Mouse (Mus musculus): ENCODE data around the gene Nup98. TPM values are rescaled to one million over a fixed set of nuclear protein-coding genes. Genes with fewer than 3 reads are reported as not detected.

Nup98 gene
- polyA plus RNA-seq, 1 experiment: 16.1 TPM

DNA sequence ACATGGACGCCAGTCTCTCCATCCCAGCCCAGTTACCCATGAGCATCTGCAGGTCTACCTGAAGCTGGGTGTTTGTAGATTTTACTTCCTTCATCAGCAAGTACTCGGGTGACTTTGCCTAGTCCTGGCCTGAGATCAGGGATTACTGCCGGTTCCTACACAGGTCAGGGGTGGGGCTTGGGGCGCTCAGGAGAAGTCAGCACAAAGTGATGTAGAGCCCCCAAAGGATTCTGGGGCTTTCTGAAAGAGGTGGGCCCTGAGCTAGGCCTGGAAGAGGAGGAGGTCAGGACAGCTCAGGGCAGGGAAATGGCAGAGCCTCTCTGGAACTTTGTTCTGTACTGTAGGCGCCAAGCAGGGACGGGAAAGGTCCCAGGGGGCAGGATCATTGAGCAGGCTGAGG lies 107.3 kb downstream of the Nup98 start:
- Histone ChIP-seq H3K36me3 (ENCODE audit: control insufficient read depth, insufficient read depth) (no peaks in the 10 kb centered on the region), H3K79me2 (ENCODE audit: control insufficient read depth, insufficient read depth) (no peaks in the 10 kb centered on the region), H3K27me3 (ENCODE audit: control insufficient read depth, insufficient read depth, insufficient read length) (peaks cover 15% of the 10 kb centered on the region), H3K4me2 (ENCODE audit: low read depth) (peak overlapping the region; percentile 68), H3K4me3 (peak overlapping the region; percentile 23), H3ac (ENCODE audit: control insufficient read depth, insufficient read length) (no peak overlapping the region)
- TF ChIP-seq E2F4 (IDR thresholded peaks at IDR 0.05; ENCODE audit: insufficient read depth) (no peak), MYOD1 (IDR thresholded peaks at IDR 0.05; ENCODE audit: control insufficient read depth in 1 of 3, insufficient read length in 2 of 3, low read depth in 2 of 3) (no peak), TCF12 (IDR thresholded peaks at IDR 0.05; ENCODE audit: insufficient read depth, poor library complexity, severe bottlenecking) (no peak), MAX (IDR thresholded peaks at IDR 0.05; ENCODE audit: low read depth) (no peak), CEBPB (IDR thresholded peaks at IDR 0.05; ENCODE audit: insufficient read depth, poor library complexity, severe bottlenecking) (no peak), MYOG (IDR thresholded peaks at IDR 0.05; ENCODE audit: control insufficient read depth in 1 of 3, insufficient read depth in 1 of 3, insufficient read length in 2 of 3, low read depth in 2 of 3) (no peak), SRF (IDR thresholded peaks at IDR 0.05; ENCODE audit: control insufficient read depth, insufficient read length, low read depth) (no peak), REST (IDR thresholded peaks at IDR 0.05; ENCODE audit: insufficient read depth, insufficient read length) (no peak)

GRCm38 (mm10) chr7:102102241-102102640 lies 107.7 kb downstream of the Nup98 start:
- Histone ChIP-seq H3K4me3 (peak overlapping the region; percentile 23), H3ac (ENCODE audit: control insufficient read depth, insufficient read length) (no peak overlapping the region), H3K27me3 (ENCODE audit: control insufficient read depth, insufficient read depth, insufficient read length) (peaks cover 15% of the 10 kb centered on the region), H3K79me2 (ENCODE audit: control insufficient read depth, insufficient read depth) (no peaks in the 10 kb centered on the region), H3K4me2 (ENCODE audit: low read depth) (peak overlapping the region; percentile 68), H3K36me3 (ENCODE audit: control insufficient read depth, insufficient read depth) (no peaks in the 10 kb centered on the region)
- TF ChIP-seq POLR2AphosphoS2 (IDR thresholded peaks at IDR 0.05; ENCODE audit: insufficient read length, low read depth) (no peak), REST (IDR thresholded peaks at IDR 0.05; ENCODE audit: insufficient read depth, insufficient read length) (no peak), TCF3 (IDR thresholded peaks at IDR 0.05; ENCODE audit: insufficient read length, low read depth) (no peak), MYOG (IDR thresholded peaks at IDR 0.05; ENCODE audit: control insufficient read depth in 1 of 3, insufficient read depth in 1 of 3, insufficient read length in 2 of 3, low read depth in 2 of 3) (no peak), MYOD1 (IDR thresholded peaks at IDR 0.05; ENCODE audit: control insufficient read depth in 1 of 3, insufficient read length in 2 of 3, low read depth in 2 of 3) (no peak), POLR2A (IDR thresholded peaks at IDR 0.05; ENCODE audit: insufficient read length, low read depth) (no peak), SRF (IDR thresholded peaks at IDR 0.05; ENCODE audit: control insufficient read depth, insufficient read length, low read depth) (no peak), CEBPB (IDR thresholded peaks at IDR 0.05; ENCODE audit: insufficient read depth, poor library complexity, severe bottlenecking) (no peak), USF1 (IDR thresholded peaks at IDR 0.05; ENCODE audit: low read depth) (no peak), TCF12 (IDR thresholded peaks at IDR 0.05; ENCODE audit: insufficient read depth, poor library complexity, severe bottlenecking) (no peak), MAX (IDR thresholded peaks at IDR 0.05; ENCODE audit: low read depth) (no peak), E2F4 (IDR thresholded peaks at IDR 0.05; ENCODE audit: insufficient read depth) (no peak)

DNA sequence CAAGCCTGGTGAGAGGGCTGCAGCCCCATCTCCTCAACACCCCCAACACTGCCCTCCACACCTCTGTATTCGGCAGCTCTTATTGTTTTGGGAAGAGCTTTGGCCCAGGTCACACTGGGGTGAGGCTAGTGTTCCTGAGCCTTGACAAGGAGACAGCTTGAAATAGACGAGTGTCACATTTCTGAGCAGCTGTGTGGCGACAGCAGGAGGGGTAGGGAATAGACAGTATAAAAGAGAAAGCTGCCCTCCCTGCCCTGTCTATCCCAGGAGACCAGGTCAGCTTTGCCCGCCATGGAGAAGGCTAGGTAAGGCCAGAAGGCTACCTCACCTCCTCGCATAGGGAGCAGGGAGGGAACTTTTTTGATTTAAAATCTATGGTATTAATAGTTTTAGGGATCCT lies 108.5 kb downstream of the Nup98 start, which contains the start of gene Art1:
Gene Art1, plus strand, starts transcription at position 257 of the 400 bp plus-strand sequence.
- H3K4me3 ChIP-seq: peak within 1 kb of the TSS; percentile 23
- no peaks in the 10 kb centered on the region for H3K36me3 ChIP-seq (ENCODE audit: control insufficient read depth, insufficient read depth)
- H3K4me2 ChIP-seq (ENCODE audit: low read depth): peak within 1 kb of the TSS; percentile 68
- no peaks in the 10 kb centered on the region for H3K79me2 ChIP-seq (ENCODE audit: control insufficient read depth, insufficient read depth)
- H3K27me3 ChIP-seq (ENCODE audit: control insufficient read depth, insufficient read depth, insufficient read length): peaks cover 8% of the 10 kb centered on the region
- TF ChIP-seq REST (IDR thresholded peaks at IDR 0.05; ENCODE audit: insufficient read depth, insufficient read length) (no peak), MYOG (IDR thresholded peaks at IDR 0.05; ENCODE audit: control insufficient read depth in 1 of 3, insufficient read depth in 1 of 3, insufficient read length in 2 of 3, low read depth in 2 of 3) (peak in 2 of 3 experiments; percentile 72 to 76), POLR2A (IDR thresholded peaks at IDR 0.05; ENCODE audit: insufficient read length, low read depth) (peak; percentile 71), POLR2AphosphoS2 (IDR thresholded peaks at IDR 0.05; ENCODE audit: insufficient read length, low read depth) (peak; percentile 74), SRF (IDR thresholded peaks at IDR 0.05; ENCODE audit: control insufficient read depth, insufficient read length, low read depth) (no peak), MYOD1 (IDR thresholded peaks at IDR 0.05; ENCODE audit: control insufficient read depth in 1 of 3, insufficient read length in 2 of 3, low read depth in 2 of 3) (peak in 2 of 3 experiments; percentile 54 to 77)
- H3ac ChIP-seq (ENCODE audit: control insufficient read depth, insufficient read length): no peak within 1 kb of the TSS

DNA sequence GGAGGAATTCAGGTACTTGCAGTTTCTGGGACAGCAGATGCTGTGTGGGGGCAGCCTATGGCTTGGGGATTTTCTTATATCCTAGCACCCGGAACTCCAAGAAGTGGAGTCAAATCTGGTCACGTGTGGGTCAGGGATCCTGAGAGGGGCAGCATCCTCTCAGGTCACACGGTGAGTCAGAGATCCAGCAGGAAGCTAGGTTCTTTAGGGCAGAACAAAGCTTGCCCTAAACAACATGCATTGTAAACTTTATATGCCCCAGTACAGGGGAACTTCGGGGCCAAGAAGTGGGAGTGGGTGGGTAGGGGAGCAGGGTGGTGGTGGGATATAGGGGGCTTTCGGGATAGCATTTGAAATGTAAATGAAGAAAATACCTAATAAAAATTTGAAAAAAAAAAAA lies 109.1 kb downstream of the Nup98 start:
- Histone ChIP-seq H3ac (ENCODE audit: control insufficient read depth, insufficient read length) (no peak overlapping the region), H3K36me3 (ENCODE audit: control insufficient read depth, insufficient read depth) (no peaks in the 10 kb centered on the region), H3K27me3 (ENCODE audit: control insufficient read depth, insufficient read depth, insufficient read length) (peaks cover 8% of the 10 kb centered on the region), H3K4me3 (no peak overlapping the region), H3K4me2 (ENCODE audit: low read depth) (peak overlapping the region; percentile 68), H3K79me2 (ENCODE audit: control insufficient read depth, insufficient read depth) (no peaks in the 10 kb centered on the region)
- TF ChIP-seq TCF3 (IDR thresholded peaks at IDR 0.05; ENCODE audit: insufficient read length, low read depth) (no peak), E2F4 (IDR thresholded peaks at IDR 0.05; ENCODE audit: insufficient read depth) (no peak), MYOG (IDR thresholded peaks at IDR 0.05; ENCODE audit: control insufficient read depth in 1 of 3, insufficient read depth in 1 of 3, insufficient read length in 2 of 3, low read depth in 2 of 3) (no peak), USF1 (IDR thresholded peaks at IDR 0.05; ENCODE audit: low read depth) (peak; percentile 13), MAX (IDR thresholded peaks at IDR 0.05; ENCODE audit: low read depth) (no peak), CEBPB (IDR thresholded peaks at IDR 0.05; ENCODE audit: insufficient read depth, poor library complexity, severe bottlenecking) (no peak), POLR2A (IDR thresholded peaks at IDR 0.05; ENCODE audit: insufficient read length, low read depth) (no peak), MYOD1 (IDR thresholded peaks at IDR 0.05; ENCODE audit: control insufficient read depth in 1 of 3, insufficient read length in 2 of 3, low read depth in 2 of 3) (no peak)
